Mouse (Mus musculus): ENCODE measurements around the gene Ube2m. TPM values are rescaled to one million over a fixed set of nuclear protein-coding genes. Genes with fewer than 3 reads are reported as not detected.

The Ube2m gene
- total RNA-seq, 2 experiments from 2014 or later = 193 TPM

DNA sequence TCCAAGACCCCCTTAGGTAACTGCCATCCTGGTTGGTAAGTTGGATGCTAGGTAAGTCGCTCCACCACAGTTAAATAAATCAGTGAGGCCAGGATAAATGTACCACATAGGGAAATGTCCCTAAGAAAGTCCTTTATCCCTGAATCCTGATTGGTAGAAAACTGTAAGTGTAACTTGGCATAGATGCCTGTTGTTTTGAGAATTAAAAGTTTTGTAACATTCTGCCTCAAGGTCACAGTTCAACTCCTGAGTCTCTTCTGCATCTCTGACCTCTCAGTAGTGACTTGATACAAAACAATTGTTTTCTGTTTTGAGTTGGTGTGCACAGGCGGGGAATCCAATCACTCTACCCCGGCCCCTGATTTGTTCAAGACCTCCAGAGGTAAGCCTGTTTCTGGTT lies 39.2 kb downstream of the Ube2m start, which contains the start of gene Trim28:
Gene Trim28 (plus strand): TSS at position 264 of the 400 bp plus-strand sequence.
- no peak for DNase-seq

DNA sequence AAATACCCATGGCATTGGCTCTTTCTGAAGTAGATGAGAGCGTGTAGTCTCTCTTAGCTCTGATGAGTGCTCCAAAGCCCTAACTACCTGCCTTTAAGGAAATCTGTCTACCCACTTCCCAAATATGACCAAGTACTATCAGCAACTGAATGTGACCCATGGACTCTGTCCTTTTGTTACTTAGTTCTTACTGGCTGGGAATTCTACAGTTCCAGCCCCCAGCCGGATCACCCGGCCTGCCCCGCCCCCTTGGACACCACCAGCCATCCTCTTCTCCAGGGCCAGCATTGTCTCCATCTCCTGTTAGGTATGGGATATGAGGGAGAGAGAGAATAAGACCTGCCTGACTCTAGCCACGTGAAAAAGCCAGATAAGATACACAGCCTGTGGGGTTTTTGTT lies 40.0 kb downstream of the Ube2m start, which contains the start of gene Slc27a5:
Gene Slc27a5 (minus strand): TSS at position 140 of the 400 bp plus-strand sequence.
- DNase-seq = no peak

DNA sequence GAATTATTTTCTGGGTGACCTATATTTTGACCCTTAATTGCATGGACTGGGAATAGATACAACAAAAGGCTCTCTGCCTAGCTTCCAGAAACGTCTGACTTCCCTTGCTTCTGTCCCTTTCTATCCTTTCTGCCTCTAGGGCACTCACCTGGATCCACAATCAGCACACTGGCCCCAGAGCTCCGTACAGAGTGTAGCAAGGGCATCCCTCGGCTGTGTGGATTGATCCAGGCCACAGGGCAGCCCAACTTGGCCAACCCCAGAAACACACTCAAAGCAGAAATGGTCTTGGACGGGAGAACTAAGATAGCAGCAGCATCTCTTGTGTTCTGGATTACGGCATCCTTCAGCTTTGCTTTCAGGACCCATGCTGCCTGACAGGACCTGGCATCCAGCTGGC lies 40.8 kb downstream of the Ube2m start:
- no peak for DNase-seq

DNA sequence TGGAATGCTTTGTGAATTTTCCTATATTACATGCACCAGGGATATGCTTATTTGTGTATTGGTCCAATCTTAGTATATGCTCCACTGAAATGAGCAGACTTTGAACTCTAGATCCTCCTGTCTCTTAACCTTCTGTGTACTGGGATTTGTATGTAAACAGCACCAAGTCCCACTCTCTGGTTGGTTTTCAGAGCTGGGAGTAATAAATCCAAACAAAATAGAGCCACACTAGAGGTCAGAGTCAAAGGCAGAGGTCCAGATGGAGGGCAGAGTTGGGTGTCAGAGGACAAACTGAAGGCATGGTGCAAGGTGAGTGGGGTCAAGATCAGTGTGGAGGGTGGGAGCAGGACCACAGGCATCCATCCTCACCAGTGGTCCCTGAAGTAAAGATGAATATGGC lies 42.2 kb downstream of the Ube2m start:
- no peak for DNase-seq

DNA sequence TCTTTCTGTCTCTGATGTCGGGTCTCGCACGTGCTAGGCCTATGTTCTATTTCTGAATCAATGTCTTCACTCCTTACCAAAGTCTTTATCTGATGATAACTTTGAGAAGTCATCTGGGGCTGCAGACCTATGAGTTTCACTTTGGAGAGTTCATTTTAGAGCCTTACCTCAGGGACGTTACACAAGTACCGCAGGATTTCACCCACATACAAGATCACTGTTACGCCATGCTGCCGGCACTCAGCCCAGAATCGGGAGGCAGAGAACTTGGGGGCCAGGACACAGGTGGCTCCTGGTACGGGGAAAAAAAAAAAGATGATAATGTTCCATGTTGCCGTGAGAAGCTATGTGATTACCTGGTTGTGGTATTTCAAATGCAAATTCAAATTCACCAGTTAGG lies 44.9 kb downstream of the Ube2m start:
- no peak for DNase-seq

DNA sequence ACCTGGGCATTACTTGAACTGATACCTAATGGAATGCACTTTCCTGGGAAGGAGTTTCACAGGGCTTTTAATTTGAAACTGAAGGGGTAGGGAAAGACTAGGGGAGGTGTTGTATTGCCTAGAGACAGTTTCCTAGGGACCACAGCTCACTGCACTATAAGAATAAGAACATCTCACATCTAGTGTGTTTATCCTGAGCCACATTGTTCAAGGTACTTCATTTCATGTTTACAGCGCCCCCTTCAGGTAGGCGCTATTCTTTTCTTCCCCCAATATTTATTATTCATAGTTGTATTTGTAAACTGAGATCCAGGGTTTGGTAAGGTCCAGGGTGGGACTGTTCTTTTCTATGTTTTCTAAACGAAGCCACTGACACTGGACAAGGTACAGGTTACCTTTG lies 45.9 kb downstream of the Ube2m start:
- no peak for DNase-seq

DNA sequence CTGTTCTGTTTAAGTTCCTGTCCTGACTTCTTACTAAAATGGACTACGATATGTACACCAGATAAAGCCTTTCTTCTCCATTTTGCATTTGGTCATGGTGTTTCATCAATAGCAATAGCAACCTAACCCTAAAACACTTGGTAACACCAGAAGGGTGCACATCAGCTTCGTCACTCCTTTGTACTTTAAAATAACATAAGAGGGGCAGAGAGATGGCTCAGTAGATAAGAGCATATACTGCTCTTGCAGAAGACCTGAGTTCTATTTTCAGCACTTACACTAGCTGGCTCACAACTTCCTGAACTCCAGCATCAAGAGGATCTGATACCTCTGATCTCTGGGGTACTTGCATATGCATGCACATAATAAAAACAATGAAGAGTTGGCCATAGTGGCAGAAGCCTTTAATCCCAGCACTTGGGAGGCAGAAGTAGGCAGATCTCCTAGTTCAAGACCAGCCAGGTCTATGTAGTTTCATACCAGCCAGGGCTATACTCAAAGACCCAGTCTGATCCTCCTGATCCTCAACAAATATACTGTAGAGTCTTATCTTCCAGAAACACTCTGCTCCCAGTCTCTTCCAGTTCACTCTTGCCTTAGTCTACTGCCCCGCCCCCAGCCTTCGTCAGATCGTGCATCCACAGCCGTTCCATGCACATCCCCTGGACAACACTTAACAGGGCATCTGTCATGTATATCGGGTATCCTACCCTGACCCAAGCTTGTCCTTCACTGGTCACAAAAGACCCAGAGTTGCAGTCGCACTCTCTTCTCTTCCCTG lies 50.5 kb downstream of the Ube2m start:
- no peak for DNase-seq

DNA sequence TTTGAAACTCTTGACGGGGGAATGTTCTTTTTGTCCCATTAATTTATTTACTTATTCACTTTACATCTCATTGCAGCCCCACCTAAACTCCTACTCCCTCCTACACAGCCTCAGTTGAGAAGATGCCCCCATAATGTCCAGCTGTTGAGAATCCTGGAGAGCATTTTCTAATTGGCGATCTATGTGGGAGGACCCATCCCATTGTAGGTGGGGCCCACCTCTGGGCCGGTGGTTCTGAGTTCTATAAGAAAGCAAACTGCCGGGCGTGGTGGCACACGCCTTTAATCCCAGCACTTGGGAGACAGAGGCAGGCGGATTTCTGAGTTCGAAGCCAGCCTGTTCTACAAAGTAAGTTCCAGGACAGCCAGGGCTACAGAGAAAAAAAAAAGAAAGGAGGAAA lies 51.2 kb downstream of the Ube2m start:
- no peak for DNase-seq

DNA sequence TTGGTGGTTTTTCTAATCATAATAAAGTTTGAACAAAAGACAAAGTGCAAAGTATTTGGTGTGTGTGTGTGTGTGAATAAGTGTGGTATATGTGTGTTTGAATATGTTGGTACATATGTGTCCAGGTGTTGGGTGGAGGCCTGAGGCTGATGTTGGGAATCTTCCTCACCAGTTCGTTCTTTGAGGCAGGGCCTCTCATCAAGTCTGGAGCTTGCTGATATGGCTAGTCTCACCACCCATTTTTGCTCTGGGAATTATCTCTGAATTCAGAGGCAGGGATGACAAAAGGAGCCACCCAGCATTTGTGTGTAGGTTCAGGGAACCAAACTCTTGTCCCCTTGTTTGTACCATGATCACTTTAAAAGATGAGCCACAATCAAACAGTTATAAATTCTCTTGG lies 52.4 kb downstream of the Ube2m start:
- DNase-seq = no peak

Other genes with a start within 250 kb of the Ube2m start
- 10 to 100 TPM; 23.2 to 25.2 TPM for gene Zscan18, start 234.6 kb downstream of the Ube2m start, total RNA-seq (2021)
- 10 to 100 TPM; 22.9 to 27.8 TPM for gene Zfp329, start 219.4 kb downstream of the Ube2m start, total RNA-seq (2021)
- 10 to 100 TPM; 13.6 to 14.7 TPM for gene Zfp110, start 203.5 kb downstream of the Ube2m start, total RNA-seq (2021)
- gene Zfp128, start 157.1 kb downstream of the Ube2m start, total RNA-seq (2021) = 1 to 10 TPM; 7.7 to 9.0 TPM
- gene Zscan22, start 140.5 kb downstream of the Ube2m start, total RNA-seq (2021) = 10 to 100 TPM; 17.0 to 20.7 TPM
- gene Rps5, start 116.0 kb downstream of the Ube2m start, total RNA-seq (2021) = 100 to 1,000 TPM; 399 to 414 TPM
- gene Rnf225, start 110.9 kb downstream of the Ube2m start, total RNA-seq (2021) = under 1 TPM; 0.85 to 0.88 TPM
- gene Zfp324, start 72.4 kb downstream of the Ube2m start, total RNA-seq (2021) = 10 to 100 TPM; 11.6 to 13.1 TPM
- 1 to 10 TPM; 8.6 to 9.3 TPM for gene Zfp446, start 60.4 kb downstream of the Ube2m start, total RNA-seq (2021)
- gene Slc27a5, start 40.1 kb downstream of the Ube2m start, total RNA-seq (2021) = under 1 TPM in 1 of 2 experiments, not detected in 1; 0.20 TPM
- gene Trim28, start 39.2 kb downstream of the Ube2m start, total RNA-seq (2021) = 100 to 1,000 TPM; 235 to 241 TPM
- gene Zbtb45, start 28.2 kb downstream of the Ube2m start, total RNA-seq (2021) = 10 to 100 TPM; 33.6 to 37.8 TPM
- 100 to 1,000 TPM; 137 to 146 TPM for gene Chmp2a, start 3.5 kb downstream of the Ube2m start, total RNA-seq (2021)
- gene Mzf1, start 16.5 kb upstream of the Ube2m start, total RNA-seq (2021) = 10 to 100 TPM; 14.3 to 17.6 TPM
- not detected for gene Vmn1r85, start 56.9 kb upstream of the Ube2m start, total RNA-seq (2021)
- gene Vmn1r86, start 81.6 kb upstream of the Ube2m start, total RNA-seq (2021) = not detected
- not detected for gene Vmn1r87, start 101.9 kb upstream of the Ube2m start, total RNA-seq (2021)
- under 1 TPM; 0.13 to 0.17 TPM for gene Vmn1r88, start 121.3 kb upstream of the Ube2m start, total RNA-seq (2021)
- not detected for gene Vmn1r89, start 174.7 kb upstream of the Ube2m start, total RNA-seq (2021)
- gene Lig1, start 239.0 kb upstream of the Ube2m start, total RNA-seq (2021) = 1 to 10 TPM; 5.6 to 5.8 TPM
- gene Zswim9, start 240.4 kb upstream of the Ube2m start, total RNA-seq (2021) = 10 to 100 TPM; 15.0 to 16.8 TPM